ENCODE assay signal across 8 mouse cellular contexts in the genomic region with DNA sequence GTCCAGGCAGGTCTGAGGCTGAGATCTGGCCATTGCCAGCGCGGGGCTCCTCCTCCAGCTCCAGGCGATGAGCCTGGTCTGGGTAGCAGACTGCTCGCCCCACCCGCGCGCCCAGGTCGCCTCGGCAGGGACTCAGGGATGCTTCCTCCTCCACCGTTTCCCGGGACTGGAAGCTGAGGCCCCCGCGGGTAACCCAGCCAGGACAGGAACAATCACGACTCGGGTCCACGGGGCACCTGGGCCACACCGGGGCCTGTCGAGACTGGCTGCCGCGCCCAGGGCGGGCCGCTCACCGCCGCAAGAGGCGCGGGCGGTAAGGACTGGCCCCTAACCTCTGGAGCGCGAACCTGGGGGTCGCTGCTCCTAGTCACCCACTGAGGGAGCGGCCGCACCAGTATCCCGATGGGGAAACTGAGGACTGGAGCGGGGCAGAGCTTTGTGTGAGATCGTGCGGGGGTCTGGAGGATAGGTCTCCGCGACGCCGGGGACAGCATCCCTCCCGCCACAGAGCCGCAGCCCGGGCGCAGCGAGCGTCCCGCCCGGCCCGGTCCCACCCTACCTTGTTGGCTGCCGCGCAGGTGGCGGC. TPM values are rescaled to one million over a fixed set of nuclear protein-coding genes. Genes with fewer than 3 reads are reported as not detected.
DNase-seq lines count a peak whose midpoint lies in the region; ATAC-seq and TF ChIP-seq lines count a peak whose summit lies in the region.

No protein-coding gene starts in this region.

- no peak for TF ChIP-seq CTCF in lung, embryonic 14.5 days (IDR thresholded peaks at IDR 0.05; ENCODE audit: low read depth)

- peak overlapping the region; percentile 69 for H3K4me2 ChIP-seq in hindbrain, embryonic 14.5 days (replicated peaks)
- peak overlapping the region; percentile 98 for H3K4me2 ChIP-seq in lung, embryonic 14.5 days

- H3K27ac ChIP-seq in hindbrain, embryonic 14.5 days: no peak overlapping the region
- no peak overlapping the region for H3K27ac ChIP-seq in lung, embryonic 14.5 days (ENCODE audit: low read depth)

- peak; percentile 41 for ATAC-seq in hindbrain, embryonic 14.5 days (ENCODE audit: low FRiP score)
- peak; percentile 18; the same call in 1 of the 2 replicates for ATAC-seq in lung, embryonic 14.5 days (ENCODE audit: insufficient read depth)
- ATAC-seq in monocyte, adult 5-6 weeks (replicated peaks; ENCODE audit: insufficient number of reproducible peaks, low FRiP score, low TSS enrichment, poor library complexity, severe bottlenecking): no peak

- H3K27me3 ChIP-seq in hindbrain, embryonic 14.5 days (ENCODE audit: control insufficient read depth, insufficient read depth, low read length): peaks cover 13% of the 10 kb centered on the region; the same call in 1 of the 2 replicates
- peaks cover 35% of the 10 kb centered on the region for H3K27me3 ChIP-seq in lung, embryonic 14.5 days (ENCODE audit: insufficient read depth, low read length)

- H3K9me3 ChIP-seq in hindbrain, embryonic 14.5 days (ENCODE audit: control insufficient read depth, low read length): no peaks in the 10 kb centered on the region
- no peaks in the 10 kb centered on the region for H3K9me3 ChIP-seq in lung, embryonic 14.5 days (ENCODE audit: low read depth, low read length)

- no peaks in the 10 kb centered on the region for H3K4me1 ChIP-seq in hindbrain, embryonic 14.5 days (replicated peaks; ENCODE audit: control insufficient read depth, insufficient read depth, low read length)
- no peaks in the 10 kb centered on the region for H3K4me1 ChIP-seq in lung, embryonic 14.5 days (ENCODE audit: insufficient read depth)

- H3K4me3 ChIP-seq in hindbrain, embryonic 14.5 days (replicated peaks; ENCODE audit: low read length): peak overlapping the region; percentile 63
- peak overlapping the region; percentile 52 for H3K4me3 ChIP-seq in lung, embryonic 14.5 days (ENCODE audit: low read depth, low read length)

- WGBS in hindbrain, embryonic 14.5 days: under 1% methylated on average over 35 of the region's 52 CpGs
- WGBS in lung, embryonic 14.5 days: under 1% methylated on average over 40 of the region's 52 CpGs

- DNase-seq in layer of hippocampus, postnatal 10 days (ENCODE audit: low spot score in 2 of 2): peak; percentile 39 to 55
- no peak for DNase-seq in layer of hippocampus, adult 9-10 months (ENCODE audit: low spot score)
- peak; percentile 36 to 49 for DNase-seq in adrenal gland, postnatal 36 days
- DNase-seq in embryo, embryonic 10 days (ENCODE audit: low spot score): peak; percentile 25
- peak; percentile 30 for DNase-seq in hindbrain, embryonic 14.5 days (ENCODE audit: low spot score)
- DNase-seq in lung, embryonic 14.5 days: peak; percentile 11
- peak; percentile 58 to 64 for DNase-seq in right cerebral cortex, postnatal 10 days (ENCODE audit: low spot score in 2 of 2)

- H3K36me3 ChIP-seq in hindbrain, embryonic 14.5 days (replicated peaks; ENCODE audit: control insufficient read depth, insufficient read depth): no peaks in the 10 kb centered on the region
- no peaks in the 10 kb centered on the region for H3K36me3 ChIP-seq in lung, embryonic 14.5 days (ENCODE audit: insufficient read depth)

- H3K9ac ChIP-seq in hindbrain, embryonic 14.5 days: peak overlapping the region; percentile 82
- H3K9ac ChIP-seq in lung, embryonic 14.5 days: peak overlapping the region; percentile 52

RNA-seq across cellular contexts. Expression of a gene that starts 0.7 kb away (rescaled TPM):
- 10 to 100 TPM; 35.6 to 37.6 TPM for total RNA-seq in layer of hippocampus, postnatal 10 days (2021)
- total RNA-seq in adrenal gland, postnatal 36 days (2021): 1 to 10 TPM; 2.5 to 3.1 TPM
- polyA plus RNA-seq in hindbrain, embryonic 14.5 days (2014; fragmentation: Nextera tagmentation; extraction: Ambion mirVana): 7.0 and 8.1 TPM in 2 replicates
- 2.6 and 3.3 TPM in 2 replicates for polyA plus RNA-seq in lung, embryonic 14.5 days (2014; fragmentation: Nextera tagmentation; extraction: Ambion mirVana)
- total RNA-seq in monocyte, adult 5-6 weeks (2017): 25.5 to 68.9 TPM (median 29.6 TPM) in 3 replicates

RNA-seq across cellular contexts. Expression of a gene that starts 48.7 kb away (rescaled TPM):
- 1 to 10 TPM; 2.5 to 2.9 TPM for total RNA-seq in layer of hippocampus, postnatal 10 days (2021)
- 1 to 10 TPM; 2.4 to 2.7 TPM for total RNA-seq in adrenal gland, postnatal 36 days (2021)
- 0.99 and 1.4 TPM in 2 replicates for polyA plus RNA-seq in hindbrain, embryonic 14.5 days (2014; fragmentation: Nextera tagmentation; extraction: Ambion mirVana)
- 3.2 and 3.5 TPM in 2 replicates for polyA plus RNA-seq in lung, embryonic 14.5 days (2014; fragmentation: Nextera tagmentation; extraction: Ambion mirVana)
- 0.75 to 1.4 TPM (median 0.87 TPM) in 3 replicates for total RNA-seq in monocyte, adult 5-6 weeks (2017)
